Mouse (Mus musculus) right cerebral cortex, adult 18-20 months (tissue): ENCODE data around the gene Olfr370.
A peak's percentile ranks its signal among the peaks of the same experiment; 100 is the strongest.
"Not testable (repeated sequence)": the region's sequence is repeated elsewhere in the genome, so short reads cannot be mapped to it uniquely, and the experiment has no call there.

Source experiments
- DNase-seq: peaks from one replicate; pipeline ENCODE4 v3.0.0; 2022; ENCODE audit warnings: mixed read lengths

Olfr370 gene

GRCm38 (mm10) chr8:83535736-83536135, at the start of gene Olfr370:
TSS of gene Olfr370 (plus strand) at chr8:83535780.
- no peak for DNase-seq

DNA sequence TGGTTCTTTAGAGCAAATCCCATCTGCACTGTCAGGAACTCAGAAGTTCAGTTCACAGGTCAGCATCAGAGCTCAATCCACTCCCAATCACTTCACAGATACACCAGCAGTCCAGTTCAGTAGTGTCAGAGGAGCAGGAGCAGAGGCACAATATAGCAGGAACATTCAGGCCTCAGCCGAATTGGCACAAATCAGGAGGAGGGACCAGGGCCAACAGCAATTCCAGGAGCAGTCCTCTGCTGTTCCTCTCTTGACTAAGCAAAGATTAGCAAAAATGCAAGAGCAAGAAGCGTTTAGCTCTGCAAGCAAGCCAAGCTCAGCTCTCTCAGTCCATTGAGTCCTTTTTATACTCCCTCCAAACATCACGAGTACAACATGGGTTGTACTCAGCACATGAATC, 23.9 kb upstream of the Olfr370 start:
- DNase-seq, result no peak

DNA sequence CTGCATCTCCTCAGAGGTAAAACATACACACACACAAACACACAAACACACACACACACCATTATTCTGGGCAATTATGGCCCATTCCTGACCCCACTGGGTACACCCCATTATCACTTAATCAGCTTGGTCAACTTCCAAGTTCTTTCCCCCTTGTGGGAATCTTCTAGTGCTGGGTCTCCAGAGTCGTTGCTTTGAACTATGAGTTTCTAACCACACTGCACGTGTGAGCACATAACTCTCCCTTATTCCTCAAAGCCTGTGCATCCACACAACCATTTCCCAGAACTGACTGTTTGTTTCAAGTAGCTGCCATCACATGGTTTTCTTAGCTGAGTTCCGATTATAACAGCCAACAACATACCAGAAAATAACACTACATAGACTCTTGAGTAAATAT, 15.1 kb upstream of the Olfr370 start:
- no peak for DNase-seq

- DNase-seq, result not testable (repeated sequence)
Measured at GRCm38 (mm10) chr8:83520907-83521306, 14.7 kb upstream of the Olfr370 start.

DNA sequence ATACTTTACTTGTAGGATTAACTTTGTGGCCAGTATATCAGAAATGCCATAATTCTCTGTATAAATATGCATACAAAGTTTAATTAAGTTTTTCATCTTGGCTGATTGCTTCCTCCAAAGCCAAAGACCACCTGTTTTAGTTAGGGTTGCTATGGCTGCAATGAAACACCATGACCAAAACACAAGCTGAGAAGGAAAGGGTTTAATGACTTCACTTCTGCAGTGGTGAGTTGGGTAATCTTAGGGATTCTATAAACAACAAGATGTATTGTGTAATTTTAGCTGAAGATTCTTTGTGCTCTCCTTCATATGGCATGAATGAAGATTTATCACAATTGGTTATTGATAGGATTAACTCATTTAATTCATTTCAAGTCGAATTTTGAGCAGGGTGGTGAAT, 14.3 kb upstream of the Olfr370 start:
- DNase-seq, result no peak

GRCm38 (mm10) chr8:83534802-83535201, 778 bp upstream of the Olfr370 start:
- DNase-seq, result no peak

DNA sequence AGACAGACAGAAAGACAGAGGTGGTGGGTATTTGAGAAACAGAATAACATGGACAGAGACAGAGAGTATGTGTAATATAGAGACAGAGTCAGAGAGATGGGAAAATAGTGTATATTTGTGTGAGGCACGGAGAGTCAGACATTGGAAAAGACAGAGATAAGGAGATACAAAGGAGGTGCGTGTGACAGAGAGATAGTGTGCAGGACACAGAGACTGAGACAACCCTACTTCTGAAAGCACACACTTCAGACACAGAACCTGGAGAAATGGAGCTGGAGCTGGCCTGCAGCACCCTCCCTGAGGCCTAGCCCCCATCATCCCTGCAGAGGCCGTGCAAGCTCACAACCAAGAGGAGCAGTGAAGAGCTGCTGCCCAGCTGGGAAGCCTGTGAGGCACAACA, 27.1 kb downstream of the Olfr370 start:
- no peak for DNase-seq

DNA sequence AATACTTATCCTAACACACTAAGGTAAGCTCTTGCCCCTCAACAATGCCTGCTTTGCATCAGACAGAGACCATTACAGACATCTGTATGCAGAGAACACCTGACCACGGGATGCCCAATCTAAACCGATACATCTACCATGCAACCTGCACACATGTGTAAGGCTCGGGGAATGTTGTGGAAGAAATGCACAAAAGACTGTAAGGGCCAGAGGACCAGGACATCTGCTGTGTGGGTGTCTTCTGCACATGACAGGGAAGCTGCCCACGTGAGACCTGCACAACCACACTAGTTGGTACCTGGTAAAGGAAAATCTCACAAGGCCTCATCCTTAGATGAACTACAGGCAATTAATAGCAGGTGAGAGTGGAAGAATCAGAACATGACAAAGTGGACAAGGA, 27.7 kb downstream of the Olfr370 start:
- DNase-seq, result no peak

DNA sequence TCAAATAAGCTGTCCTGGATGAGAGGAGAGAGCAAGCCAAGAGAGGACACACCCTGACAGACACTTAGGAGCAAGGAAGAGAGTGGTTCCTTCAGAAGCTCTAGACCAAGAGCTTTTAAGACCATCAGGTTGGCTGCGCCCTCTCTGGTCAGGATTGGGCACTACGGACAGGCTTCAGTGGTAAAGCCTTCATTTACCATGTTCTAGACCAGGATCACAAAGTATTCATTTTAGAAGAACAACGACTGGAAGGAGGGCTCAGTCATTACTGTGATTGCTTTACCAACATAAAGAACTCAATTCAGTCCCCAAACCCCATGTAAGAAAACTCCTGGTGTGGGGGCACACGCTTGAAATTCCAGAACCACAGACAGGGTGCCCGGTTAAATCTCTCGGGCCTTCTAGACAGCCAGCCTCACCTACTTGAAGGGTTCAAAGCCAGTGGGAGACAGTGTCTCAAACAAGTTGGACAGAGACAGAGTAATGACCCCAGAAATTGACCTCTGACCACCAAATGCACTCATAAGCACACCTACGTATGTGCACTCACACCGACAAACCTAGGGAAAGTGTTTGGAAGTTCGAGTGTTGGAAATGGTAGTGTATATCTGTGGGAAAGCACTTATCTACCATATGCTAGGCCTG, 30.3 kb downstream of the Olfr370 start:
- DNase-seq, result peak; percentile 1

- DNase-seq, result peak; percentile 96
Measured at GRCm38 (mm10) chr8:83566469-83567395, 31.2 kb downstream of the Olfr370 start, which contains the start of gene Ndufb7. TSS of gene Ndufb7 (plus strand) at chr8:83566671.

DNA sequence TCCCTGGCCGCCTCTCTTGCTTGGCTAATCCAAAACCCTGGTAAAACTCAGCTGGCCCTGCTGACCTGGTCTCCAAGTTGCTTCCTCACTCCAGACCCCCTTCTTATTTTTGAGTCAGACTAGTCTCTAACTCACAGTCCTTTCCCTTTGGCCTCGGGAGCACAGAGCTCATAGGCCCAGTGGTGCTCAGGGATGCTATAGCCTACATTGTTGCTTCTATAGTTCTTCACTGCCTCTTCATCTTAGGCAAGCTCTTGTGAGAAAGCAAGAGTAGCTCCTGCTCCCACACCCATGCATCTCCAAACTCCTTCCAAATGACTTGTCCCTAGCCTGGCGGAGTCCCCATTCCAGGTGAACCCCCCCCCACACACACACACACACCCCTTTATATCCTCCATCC, 32.1 kb downstream of the Olfr370 start:
- peak; percentile 1 for DNase-seq

GRCm38 (mm10) chr8:83568128-83568527, 32.5 kb downstream of the Olfr370 start:
- no peak for DNase-seq

- DNase-seq, result peak; percentile 2
Measured at GRCm38 (mm10) chr8:83568755-83569154, 33.2 kb downstream of the Olfr370 start.

DNA sequence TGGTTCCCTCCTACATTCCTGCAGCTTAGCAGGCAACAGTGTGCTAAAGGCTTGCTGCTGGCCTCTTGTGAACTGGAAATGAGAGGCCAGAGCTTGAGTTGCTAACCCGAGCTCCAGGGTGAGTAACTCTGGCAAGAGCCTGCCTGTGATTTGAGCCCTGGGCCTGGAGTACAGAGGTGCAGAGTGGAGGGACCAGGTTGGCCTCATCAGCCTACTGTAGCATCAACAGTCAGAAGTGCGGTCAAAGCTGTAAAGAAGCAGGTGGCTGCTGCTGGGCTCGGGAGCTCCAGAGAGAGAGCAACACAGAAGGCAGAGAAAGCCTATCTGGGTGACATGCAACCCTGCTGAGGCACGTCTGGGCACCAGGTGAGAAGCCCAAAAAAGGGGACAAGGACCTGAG, 33.6 kb downstream of the Olfr370 start:
- DNase-seq, result peak; percentile 2

DNA sequence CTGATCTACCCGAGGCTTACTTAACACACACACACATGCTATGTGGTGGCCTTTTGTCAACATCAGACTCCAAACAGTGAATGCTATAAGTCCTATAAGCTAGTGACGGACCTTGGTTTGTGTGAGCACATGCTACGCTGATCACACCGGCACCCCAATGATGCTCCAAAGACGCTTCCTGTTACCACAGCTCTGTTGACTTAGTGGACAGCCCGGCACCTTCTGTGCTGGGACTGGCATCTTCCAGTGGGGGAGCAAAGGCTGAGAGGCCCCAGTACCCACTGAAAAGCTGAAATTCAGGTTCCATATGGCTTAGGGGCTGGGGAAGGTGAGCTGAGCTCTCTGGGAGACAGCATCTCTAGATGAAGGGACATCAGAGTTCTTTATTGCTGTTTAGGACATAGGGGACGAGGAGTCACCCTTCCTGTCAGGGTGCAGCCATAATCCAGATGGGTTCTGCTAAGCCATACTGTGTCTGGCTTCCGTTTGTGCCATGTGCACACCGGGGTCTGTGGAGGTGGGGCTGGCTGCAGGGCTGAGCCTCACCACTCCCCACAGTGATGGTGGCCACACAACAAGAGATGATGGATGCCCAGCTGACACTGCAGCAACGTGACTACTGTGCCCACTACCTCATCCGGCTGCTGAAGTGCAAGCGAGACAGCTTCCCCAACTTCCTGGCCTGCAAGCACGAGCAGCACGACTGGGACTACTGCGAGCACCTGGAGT, 34.9 kb downstream of the Olfr370 start:
- peak; percentile 10 for DNase-seq

- not testable (repeated sequence) for DNase-seq
Measured at GRCm38 (mm10) chr8:83571001-83571340, 35.4 kb downstream of the Olfr370 start.

- DNase-seq, result peak; percentile 5
Measured at GRCm38 (mm10) chr8:83571791-83572190, 36.2 kb downstream of the Olfr370 start.

DNA sequence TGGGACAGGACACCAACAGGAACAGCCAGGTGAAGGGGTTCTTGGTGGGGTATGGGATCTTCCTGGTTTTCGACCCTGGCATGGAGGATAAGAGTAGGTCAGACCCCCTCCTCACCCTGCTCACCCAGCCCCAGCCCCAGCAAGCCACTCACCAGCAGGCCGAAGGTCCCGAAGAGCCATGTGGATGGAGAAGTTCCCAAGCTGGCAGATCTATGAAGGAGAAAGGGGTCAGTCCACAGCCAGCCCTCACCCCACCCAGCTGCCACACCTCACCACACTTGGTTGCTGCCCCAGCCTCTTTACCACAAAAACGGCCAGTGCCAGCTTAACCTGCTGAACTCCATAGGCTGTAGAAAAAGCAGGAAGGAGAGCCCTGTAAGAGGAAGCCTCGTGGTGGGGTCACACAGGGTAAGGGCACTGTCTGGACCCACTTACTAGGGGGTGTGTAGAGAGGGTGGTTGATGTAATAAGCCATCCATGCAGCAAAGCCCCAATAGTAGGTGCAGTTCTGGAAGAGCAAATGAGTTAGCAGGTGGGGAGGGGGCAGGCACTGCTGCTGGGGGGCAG, 36.7 kb downstream of the Olfr370 start:
- no peak for DNase-seq

DNA sequence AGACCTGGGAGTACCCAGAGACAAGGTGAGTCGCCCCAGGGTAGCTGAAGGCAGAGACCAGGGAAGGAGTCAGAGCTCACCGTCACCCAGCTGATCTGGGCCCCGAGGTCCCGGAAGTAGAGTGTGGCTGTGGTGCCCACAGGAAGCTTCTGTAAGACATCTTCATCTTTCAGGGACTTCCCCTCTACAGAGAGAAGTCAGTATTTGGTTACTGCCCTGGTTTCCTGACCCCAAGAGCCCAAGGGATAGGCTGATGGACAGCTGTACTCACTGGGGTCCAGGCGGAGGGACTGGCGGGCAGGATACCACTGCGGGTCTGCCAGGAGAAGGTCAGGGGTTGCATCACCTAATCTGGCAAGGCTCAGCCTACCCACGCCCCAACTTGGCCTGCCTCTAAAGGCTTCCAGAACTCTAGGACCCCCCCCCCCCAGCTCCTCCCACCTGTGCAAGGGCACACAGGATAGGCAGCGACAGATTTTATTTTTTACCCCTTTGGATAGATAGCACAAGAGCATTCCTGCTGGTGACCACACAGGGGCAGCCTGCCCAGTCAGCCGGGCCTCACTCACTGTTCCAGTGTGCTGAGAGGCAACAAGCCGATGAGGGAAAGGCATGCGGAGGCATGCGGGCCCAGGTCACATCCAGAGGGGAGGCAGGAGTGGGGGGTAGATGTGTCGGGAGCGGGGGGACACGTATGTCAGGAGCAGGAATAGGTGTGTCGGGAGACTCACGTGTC, 37.7 kb downstream of the Olfr370 start:
- no peak for DNase-seq

DNA sequence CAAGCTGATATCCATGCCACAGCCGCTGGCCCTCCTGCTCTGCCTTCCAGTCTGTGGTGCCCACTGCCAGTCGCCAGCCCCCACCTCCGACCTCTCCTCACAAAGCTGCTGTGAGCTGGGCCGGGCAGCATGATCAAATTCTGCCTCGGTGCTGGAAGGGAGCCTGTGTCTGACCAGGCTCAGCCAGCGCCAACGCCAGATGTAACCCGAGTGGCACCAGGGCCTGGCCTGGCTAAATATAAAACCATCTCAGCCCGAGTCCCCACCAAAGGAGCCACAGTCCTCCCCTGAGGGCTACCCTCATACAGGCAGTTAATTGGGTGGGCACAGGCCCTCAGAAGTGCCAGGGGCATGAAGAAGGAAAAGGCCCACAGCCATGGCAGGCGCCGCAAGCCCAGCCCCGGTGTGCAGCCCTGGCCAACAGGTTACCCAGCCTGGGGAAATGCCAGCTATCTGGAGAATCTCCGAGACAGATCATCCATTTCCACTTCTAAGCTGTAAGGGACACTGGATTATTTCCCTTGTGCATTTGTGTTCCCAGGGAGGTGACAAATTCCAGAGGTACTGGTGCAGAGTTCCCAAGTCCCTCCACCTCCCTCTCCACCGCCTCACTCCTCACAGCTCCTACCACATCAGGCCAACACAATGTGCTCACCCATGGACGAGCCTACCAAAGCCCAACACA, 39.2 kb downstream of the Olfr370 start:
- no peak for DNase-seq

- DNase-seq, result no peak
Measured at GRCm38 (mm10) chr8:83575561-83576515, 40.3 kb downstream of the Olfr370 start.
